Mouse (Mus musculus) neural tube, embryonic 11.5 days (tissue): ENCODE results near the gene Col6a6. TPM values are rescaled to one million over a fixed set of nuclear protein-coding genes. Genes with fewer than 3 reads are reported as not detected.

Experiments used
- ATAC-seq: fragments of 200-750 bp; cut with Nextera tagmentation; 2 replicates; pipeline ENCODE4 v1.8.0; 2017; ENCODE audit warnings: moderate number of reproducible peaks, mild to moderate bottlenecking, moderate TSS enrichment, moderate library complexity; ENCODE audit not compliant: insufficient read depth, low FRiP score, low TSS enrichment
- DNase-seq: peaks from one replicate; pipeline ENCODE4 v3.0.0-alpha.2; 2015; ENCODE audit warnings: low spot score
- H3K27ac ChIP-seq: fragments of 300-500 bp; sonication (generic); 2 replicates; pipeline ENCODE4 v1.5.1; 2014; ENCODE audit warnings: low read depth, mild to moderate bottlenecking, low read length
- H3K27me3 ChIP-seq: fragments of 300-500 bp; sonication (generic); 2 replicates; pipeline ENCODE4 v1.6.1; 2014; ENCODE audit warnings: mild to moderate bottlenecking, low read length, mixed read lengths; ENCODE audit not compliant: control insufficient read depth, insufficient read depth
- H3K36me3 ChIP-seq: fragments of 300-500 bp; sonication (generic); 2 replicates; pipeline ENCODE4 v1.6.1; 2014; ENCODE audit warnings: mild to moderate bottlenecking, low read length, moderate library complexity, mixed read lengths; ENCODE audit not compliant: control insufficient read depth, insufficient read depth
- H3K4me1 ChIP-seq: fragments of 300-500 bp; sonication (generic); 2 replicates; pipeline ENCODE4 v1.6.1; 2014; ENCODE audit warnings: low read length, mixed read lengths; ENCODE audit not compliant: control insufficient read depth, insufficient read depth
- H3K4me2 ChIP-seq: fragments of 300-500 bp; sonication (generic); 2 replicates; pipeline ENCODE4 v1.6.1; 2014; ENCODE audit warnings: low read depth, mild to moderate bottlenecking, moderate library complexity
- H3K4me3 ChIP-seq: fragments of 300-500 bp; sonication (generic); 2 replicates; pipeline ENCODE4 v1.5.1; 2014; ENCODE audit warnings: low read depth, low read length
- H3K9ac ChIP-seq: fragments of 300-500 bp; sonication (generic); 2 replicates; pipeline ENCODE4 v1.6.1; 2014; ENCODE audit warnings: mild to moderate bottlenecking, low read length
- H3K9me3 ChIP-seq: fragments of 300-500 bp; sonication (generic); 2 replicates; pipeline ENCODE4 v1.6.1; 2016; ENCODE audit warnings: low read length; ENCODE audit not compliant: control insufficient read depth
- WGBS: fragments of 180-500 bp; shearing (Covaris S2); extraction: QIAGEN DNeasy Blood & Tissue Kit; methylation state at CpG from one replicate; pipeline ENCODE4 v1.1.7; 2014; 5-methylcytosine and 5-hydroxymethylcytosine counted together
- polyA plus RNA-seq: library from polyadenylated mRNA; unstranded; fragments of >200 nt; fragmentation: Nextera tagmentation; extraction: Ambion mirVana; gene quantifications from 2 replicates; pipeline ENCODE4 v1.2.1, GENCODE M21; 2014

Col6a6 gene
- polyA plus RNA-seq, 1 experiment from 2014 or later: 0.13 TPM

GRCm38 (mm10) chr9:105814436-105814835, 13.5 kb downstream of the Col6a6 start:
- no peak overlapping the region for H3K27ac ChIP-seq
- H3K9ac ChIP-seq: no peak overlapping the region
- H3K9me3 ChIP-seq: no peaks in the 10 kb centered on the region
- WGBS: 87% methylated on average over 5 of the region's 5 CpGs
- DNase-seq (no peak), ATAC-seq (no peak)
- H3K4me1 ChIP-seq: no peaks in the 10 kb centered on the region
- H3K4me3 ChIP-seq: no peak overlapping the region
- H3K36me3 ChIP-seq: no peaks in the 10 kb centered on the region
- H3K4me2 ChIP-seq: no peak overlapping the region
- H3K27me3 ChIP-seq: no peaks in the 10 kb centered on the region

GRCm38 (mm10) chr9:105811458-105811857, 16.5 kb downstream of the Col6a6 start:
- DNase-seq (no peak), ATAC-seq (no peak)
- Histone ChIP-seq H3K27ac (no peak overlapping the region), H3K27me3 (no peaks in the 10 kb centered on the region), H3K4me2 (no peak overlapping the region), H3K4me1 (no peaks in the 10 kb centered on the region), H3K4me3 (no peak overlapping the region), H3K9me3 (no peaks in the 10 kb centered on the region), H3K9ac (no peak overlapping the region), H3K36me3 (no peaks in the 10 kb centered on the region)
- 73% methylated on average over 7 of the region's 7 CpGs for whole genome bisulfite sequencing

GRCm38 (mm10) chr9:105808920-105809505, 18.9 kb downstream of the Col6a6 start:
- H3K4me2 ChIP-seq: no peak overlapping the region
- no peak overlapping the region for H3K9ac ChIP-seq
- no peaks in the 10 kb centered on the region for H3K9me3 ChIP-seq
- H3K27me3 ChIP-seq: no peaks in the 10 kb centered on the region
- no peak overlapping the region for H3K27ac ChIP-seq
- H3K4me3 ChIP-seq: no peak overlapping the region
- 87% methylated on average over 17 of the region's 17 CpGs for WGBS
- DNase-seq: no peak
- H3K36me3 ChIP-seq: no peaks in the 10 kb centered on the region
- ATAC-seq: no peak
- no peaks in the 10 kb centered on the region for H3K4me1 ChIP-seq

GRCm38 (mm10) chr9:105803416-105803815, 24.5 kb downstream of the Col6a6 start:
- Histone ChIP-seq H3K4me3 (no peak overlapping the region), H3K27ac (no peak overlapping the region), H3K9me3 (no peaks in the 10 kb centered on the region), H3K4me2 (no peak overlapping the region), H3K36me3 (no peaks in the 10 kb centered on the region), H3K4me1 (no peaks in the 10 kb centered on the region), H3K27me3 (no peaks in the 10 kb centered on the region), H3K9ac (no peak overlapping the region)
- DNase-seq (no peak), ATAC-seq (no peak)
- 95% methylated on average over 8 of the region's 8 CpGs for WGBS

GRCm38 (mm10) chr9:105801463-105801862, 26.5 kb downstream of the Col6a6 start:
- ATAC-seq: no peak
- no peak overlapping the region for H3K4me2 ChIP-seq
- H3K9ac ChIP-seq: no peak overlapping the region
- H3K4me3 ChIP-seq: no peak overlapping the region
- H3K9me3 ChIP-seq: no peaks in the 10 kb centered on the region
- no peaks in the 10 kb centered on the region for H3K4me1 ChIP-seq
- no peak for DNase-seq
- no peak overlapping the region for H3K27ac ChIP-seq
- no peaks in the 10 kb centered on the region for H3K27me3 ChIP-seq
- H3K36me3 ChIP-seq: no peaks in the 10 kb centered on the region
- whole genome bisulfite sequencing: 92% methylated on average over 5 of the region's 5 CpGs

- 91% methylated on average over 5 of the region's 5 CpGs for WGBS
- no peaks in the 10 kb centered on the region for H3K27me3 ChIP-seq
- H3K4me2 ChIP-seq: no peak overlapping the region
- no peaks in the 10 kb centered on the region for H3K9me3 ChIP-seq
- DNase-seq: no peak
- H3K27ac ChIP-seq: no peak overlapping the region
- H3K4me1 ChIP-seq: no peaks in the 10 kb centered on the region
- no peak for ATAC-seq
- H3K9ac ChIP-seq: no peak overlapping the region
- H3K36me3 ChIP-seq: no peaks in the 10 kb centered on the region
- no peak overlapping the region for H3K4me3 ChIP-seq
Observed at GRCm38 (mm10) chr9:105800286-105800685, 27.7 kb downstream of the Col6a6 start.

GRCm38 (mm10) chr9:105796137-105796536, 31.8 kb downstream of the Col6a6 start:
- 81% methylated on average over 6 of the region's 6 CpGs for WGBS
- DNase-seq (no peak), ATAC-seq (no peak)
- H3K4me1 ChIP-seq: no peaks in the 10 kb centered on the region
- H3K9me3 ChIP-seq: no peaks in the 10 kb centered on the region
- no peak overlapping the region for H3K4me3 ChIP-seq
- no peaks in the 10 kb centered on the region for H3K36me3 ChIP-seq
- no peak overlapping the region for H3K9ac ChIP-seq
- no peak overlapping the region for H3K4me2 ChIP-seq
- no peak overlapping the region for H3K27ac ChIP-seq
- no peaks in the 10 kb centered on the region for H3K27me3 ChIP-seq

GRCm38 (mm10) chr9:105794965-105795364, 33.0 kb downstream of the Col6a6 start:
- no peaks in the 10 kb centered on the region for H3K4me1 ChIP-seq
- DNase-seq (no peak), ATAC-seq (no peak)
- no peaks in the 10 kb centered on the region for H3K36me3 ChIP-seq
- no peak overlapping the region for H3K4me2 ChIP-seq
- H3K27ac ChIP-seq: no peak overlapping the region
- no peaks in the 10 kb centered on the region for H3K27me3 ChIP-seq
- no peak overlapping the region for H3K9ac ChIP-seq
- WGBS: 78% methylated on average over 4 of the region's 4 CpGs
- H3K4me3 ChIP-seq: no peak overlapping the region
- H3K9me3 ChIP-seq: no peaks in the 10 kb centered on the region

- DNase-seq (no peak), ATAC-seq (no peak)
- Histone ChIP-seq H3K4me3 (no peak overlapping the region), H3K27me3 (no peaks in the 10 kb centered on the region), H3K27ac (no peak overlapping the region), H3K9ac (no peak overlapping the region), H3K9me3 (no peaks in the 10 kb centered on the region), H3K4me2 (no peak overlapping the region), H3K4me1 (no peaks in the 10 kb centered on the region), H3K36me3 (no peaks in the 10 kb centered on the region)
- 83% methylated on average over 5 of the region's 5 CpGs for whole genome bisulfite sequencing
Observed at GRCm38 (mm10) chr9:105791810-105792209, 36.1 kb downstream of the Col6a6 start.
